Mouse (Mus musculus): ENCODE measurements around the gene Olfm3.

Gene Olfm3

DNA sequence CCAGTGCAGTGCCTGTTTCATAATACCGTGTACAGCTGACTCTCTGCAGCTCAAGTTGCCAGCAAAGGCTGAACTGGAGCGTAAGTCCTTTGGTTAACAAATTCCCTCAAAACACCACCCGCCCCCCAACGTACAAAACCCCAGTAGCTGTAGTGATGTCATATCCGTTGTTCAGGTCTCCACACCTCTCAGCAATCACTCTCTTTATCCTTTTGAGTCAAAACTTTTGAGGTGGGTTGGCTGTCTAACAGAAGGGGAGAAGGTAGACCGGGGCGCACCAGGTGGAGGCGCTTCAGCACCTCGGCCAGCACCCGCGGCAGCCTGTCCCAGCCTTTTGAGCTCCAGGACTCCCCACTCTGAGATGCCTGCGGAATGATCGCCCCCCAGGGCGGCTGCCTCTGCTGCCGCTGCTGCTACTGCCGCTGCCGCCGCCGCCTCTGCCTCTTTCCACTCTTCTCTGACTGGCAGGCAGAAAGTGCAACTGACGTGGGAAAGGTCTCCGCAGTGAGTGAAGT lies at the start of gene Olfm3:
Olfm3 (plus strand) TSS at position 155 of the 515 bp plus-strand sequence.
- DNase-seq (ENCODE audit: low spot score) = peak; percentile 39

DNA sequence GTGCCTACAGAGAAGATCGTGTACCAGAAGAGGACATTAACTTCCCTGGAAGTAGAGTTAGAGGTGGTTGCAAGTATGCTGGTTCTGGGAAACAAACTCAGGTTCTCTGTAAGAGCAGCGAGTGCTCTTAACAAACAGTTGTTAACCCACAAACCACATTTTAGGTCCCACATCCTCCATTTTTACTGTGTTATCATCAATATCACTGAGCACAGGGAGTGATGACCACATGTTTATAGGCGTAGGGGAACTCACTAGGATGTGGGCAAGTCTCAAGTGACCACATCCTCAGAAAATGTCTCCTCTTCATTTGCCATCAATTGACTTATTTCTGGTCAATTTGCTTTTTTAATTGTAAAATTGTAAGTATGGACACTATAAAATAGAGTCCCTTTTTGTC lies 14.1 kb upstream of the Olfm3 start:
- no peak for DNase-seq (ENCODE audit: low spot score)

DNA sequence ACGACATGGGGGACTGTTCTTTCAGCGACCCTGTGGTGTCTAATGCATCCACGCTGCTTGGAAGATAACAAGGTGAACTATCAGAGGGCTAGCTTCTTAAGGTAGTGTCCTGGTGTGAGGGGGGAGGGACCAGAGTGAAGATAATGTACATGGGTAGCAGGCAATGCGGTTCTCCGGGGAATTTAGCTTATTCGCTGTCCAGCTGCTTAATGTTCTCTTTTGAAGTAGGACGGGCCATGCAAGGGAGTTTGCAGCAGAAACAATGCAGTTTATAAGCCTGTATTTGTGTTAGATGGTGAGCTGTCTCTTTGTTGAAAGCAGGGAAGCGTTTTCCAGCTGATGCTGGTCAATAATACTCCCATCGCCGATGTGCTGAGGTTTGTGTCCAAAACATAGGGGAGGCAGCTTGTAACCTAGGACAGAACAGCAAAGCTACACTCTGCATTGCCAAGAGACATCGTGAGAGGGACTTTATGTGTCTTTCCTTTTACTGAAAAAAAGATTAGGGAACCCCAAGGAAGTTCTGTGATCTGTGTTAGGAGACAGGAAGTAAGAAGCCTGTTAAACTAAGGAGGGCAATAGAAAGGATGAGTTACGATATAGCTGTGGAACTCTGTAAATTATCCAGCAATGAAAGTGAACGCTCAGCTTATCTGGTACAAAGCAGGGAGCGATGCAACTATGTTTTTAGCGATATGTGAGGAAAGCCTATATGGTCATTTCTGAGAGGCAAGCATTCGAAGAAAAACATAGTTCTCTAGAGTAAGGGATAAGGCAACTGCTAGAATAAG lies 950 bp downstream of the Olfm3 start:
- DNase-seq (ENCODE audit: low spot score) = no peak

DNA sequence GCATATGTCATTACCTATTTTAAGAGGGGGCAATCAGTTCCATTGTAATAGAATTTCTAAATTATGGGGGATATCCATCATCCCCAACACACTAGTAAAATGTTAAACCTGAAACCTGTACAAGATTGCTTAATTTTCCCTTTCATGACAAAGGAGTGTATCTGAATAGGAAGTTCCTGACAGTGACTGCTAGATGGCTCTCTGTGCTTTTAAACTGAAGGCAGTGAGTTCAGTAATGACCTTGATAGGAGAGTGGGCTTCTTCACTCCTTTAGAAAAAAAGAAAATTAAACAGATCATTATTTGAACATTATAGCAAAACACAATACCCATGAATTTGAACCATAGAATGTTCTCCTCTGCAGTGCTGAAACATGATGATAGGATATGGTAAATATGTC lies 3.7 kb downstream of the Olfm3 start:
- no peak for DNase-seq (ENCODE audit: low spot score)

DNA sequence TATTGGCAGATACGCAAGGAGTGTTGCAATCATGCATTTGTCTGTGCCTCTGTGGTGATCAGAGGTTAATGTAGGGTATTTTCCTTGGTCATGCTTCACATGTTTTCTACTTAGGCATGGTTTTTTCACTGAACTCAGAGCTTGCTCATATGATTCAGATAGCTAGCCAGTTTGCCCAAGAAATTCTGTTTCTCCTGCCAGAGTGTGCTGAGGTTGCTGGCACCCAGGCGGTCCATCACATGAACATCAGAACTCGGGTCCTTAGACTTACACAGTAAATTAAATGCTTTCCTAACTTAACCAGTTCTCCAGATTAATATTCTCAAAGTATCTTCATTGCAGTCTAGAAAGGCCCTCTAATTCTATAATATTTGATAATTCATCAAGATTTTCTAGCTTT lies 5.0 kb downstream of the Olfm3 start:
- DNase-seq (ENCODE audit: low spot score) = no peak

DNA sequence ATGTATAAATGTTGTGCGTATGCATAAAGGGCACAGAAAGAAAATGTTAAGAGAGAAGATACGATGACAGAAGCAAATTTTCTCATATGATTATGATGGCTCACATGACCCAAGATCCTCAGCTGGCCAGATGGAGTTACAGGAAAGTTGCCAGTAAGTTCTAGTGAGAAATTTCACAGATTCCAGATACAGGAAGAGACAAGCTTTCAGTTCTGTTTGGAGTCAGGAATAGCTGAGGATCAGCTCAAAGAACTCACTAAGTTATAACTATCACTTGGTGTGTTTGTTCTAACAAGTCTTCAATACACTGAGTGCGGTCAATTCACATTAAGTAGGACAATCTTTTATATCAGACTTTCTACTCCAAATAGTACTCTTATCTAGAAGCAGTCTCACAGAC lies 16.2 kb downstream of the Olfm3 start:
- DNase-seq (ENCODE audit: low spot score) = no peak

DNA sequence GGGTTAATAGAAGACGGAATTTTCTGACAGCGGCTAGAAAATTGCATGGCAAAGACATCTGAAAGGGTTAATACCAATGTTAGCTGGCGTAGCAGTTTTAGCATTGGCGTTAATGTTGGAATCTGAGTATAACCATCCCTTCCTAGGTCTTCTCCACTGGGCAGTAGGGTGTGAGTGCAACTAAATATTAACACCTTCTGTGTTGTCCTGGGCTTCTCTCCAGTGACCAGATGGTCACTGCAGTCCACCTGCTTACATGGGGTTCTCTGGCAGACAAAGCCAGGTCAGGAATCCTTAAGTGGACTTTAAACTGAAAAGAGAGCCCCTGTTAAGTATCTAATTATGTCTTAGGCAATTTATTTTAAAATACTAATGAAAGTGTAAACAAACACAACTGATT lies 25.7 kb downstream of the Olfm3 start:
- no peak for DNase-seq (ENCODE audit: low spot score)

DNA sequence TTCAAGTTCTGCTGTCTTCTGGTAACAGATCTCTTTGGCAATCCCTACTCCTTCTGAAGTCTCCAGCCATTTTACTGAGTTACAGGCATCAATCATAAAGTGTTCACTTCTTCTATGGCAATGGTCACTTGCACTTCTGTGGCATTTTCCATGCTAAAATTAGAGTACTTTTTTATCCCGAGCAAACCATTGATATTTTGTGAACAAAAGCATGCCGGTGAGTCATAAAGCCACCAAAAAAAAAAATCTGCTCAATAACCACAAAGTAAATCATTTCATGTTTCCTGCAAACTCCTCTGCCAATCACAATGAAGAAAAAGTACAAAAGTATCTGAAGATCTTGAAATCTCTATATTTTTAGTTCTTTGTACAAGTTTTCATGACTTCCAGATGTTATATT lies 26.5 kb downstream of the Olfm3 start:
- DNase-seq (ENCODE audit: low spot score) = no peak

DNA sequence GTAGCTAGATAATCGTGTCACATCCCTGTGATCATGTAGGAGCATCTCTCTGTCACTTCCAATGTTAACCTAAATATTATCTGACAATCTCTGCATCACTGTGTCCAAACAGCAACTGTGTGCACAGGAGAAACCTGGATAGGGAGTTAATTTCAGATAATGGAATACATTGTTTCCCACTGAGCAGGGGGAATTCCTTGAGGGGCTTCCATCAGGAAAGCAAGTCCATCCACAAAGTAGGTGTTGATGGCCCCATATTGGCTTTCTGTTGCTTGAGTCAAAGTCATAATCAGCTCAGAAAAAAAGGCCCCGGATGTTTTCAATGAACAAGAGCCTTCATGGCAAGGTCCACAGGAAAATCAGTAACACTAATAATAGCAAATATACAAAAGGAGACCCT lies 26.9 kb downstream of the Olfm3 start:
- no peak for DNase-seq (ENCODE audit: low spot score)

DNA sequence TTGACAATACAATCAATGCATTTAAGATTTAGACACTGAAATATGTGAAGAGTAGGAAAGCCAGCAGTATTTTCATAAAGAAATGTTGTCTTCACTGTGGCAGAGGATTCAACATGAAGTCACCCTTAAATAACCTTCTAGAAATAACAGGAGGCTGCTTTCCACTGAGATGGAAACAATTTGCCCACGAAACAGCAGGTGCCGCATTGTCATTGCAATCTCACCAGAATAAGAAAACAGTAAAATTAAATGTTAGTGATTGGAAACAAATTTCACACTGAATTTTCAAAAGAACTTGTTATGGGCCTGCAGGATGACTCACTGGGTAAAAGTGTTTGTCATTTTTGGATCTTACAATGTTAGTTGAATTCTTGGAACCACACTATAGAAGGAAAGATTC lies 29.0 kb downstream of the Olfm3 start:
- DNase-seq (ENCODE audit: low spot score) = no peak

DNA sequence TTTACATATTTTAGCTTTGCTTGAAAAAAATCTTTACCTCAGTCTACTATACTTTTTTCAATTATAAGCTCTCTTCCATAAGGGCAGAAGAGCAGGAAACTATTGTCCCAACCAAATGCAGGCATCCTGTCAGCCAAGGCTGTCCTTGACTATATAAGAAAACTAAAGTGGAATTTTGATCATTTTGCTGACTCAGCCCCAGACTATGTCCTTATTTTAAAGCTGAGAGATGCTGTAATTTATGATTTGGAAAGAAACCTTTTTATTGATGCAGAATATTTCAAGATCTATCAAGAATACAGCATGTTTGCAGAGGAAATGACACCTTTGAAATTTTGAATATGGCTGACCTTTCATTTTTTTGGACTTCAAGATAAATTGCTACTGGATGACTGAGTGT lies 51.0 kb downstream of the Olfm3 start:
- no peak for DNase-seq (ENCODE audit: low spot score)

DNA sequence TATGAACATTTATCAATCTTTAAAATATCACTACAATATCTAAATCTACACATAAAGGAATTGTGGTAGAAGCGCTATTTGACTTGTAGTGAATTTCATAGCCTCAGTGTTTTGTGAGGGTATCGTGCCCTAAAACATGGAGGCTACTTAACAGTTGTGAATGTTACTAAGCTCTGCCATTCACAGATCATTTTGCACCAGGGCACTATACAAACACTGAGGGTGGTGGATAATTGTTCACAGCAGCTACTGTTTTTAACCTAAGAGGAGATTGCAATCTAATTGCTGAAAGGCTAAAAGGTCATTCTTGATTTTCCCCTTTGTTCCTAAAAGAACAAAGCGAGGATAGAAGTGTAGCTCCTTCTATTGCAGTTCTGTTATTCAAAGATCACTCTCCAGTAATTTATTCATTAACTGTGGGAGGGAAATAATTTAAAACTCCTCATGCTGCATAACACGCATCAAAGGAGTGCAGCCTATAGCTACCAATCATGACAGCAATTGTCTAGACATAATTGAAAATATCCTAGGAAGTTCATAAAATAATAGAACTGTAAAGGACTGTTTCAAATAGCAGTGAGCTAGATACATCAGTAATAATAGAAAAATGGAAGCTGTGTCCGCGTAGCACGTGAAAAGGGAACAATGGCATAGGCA lies 55.6 kb downstream of the Olfm3 start:
- DNase-seq (ENCODE audit: low spot score) = no peak

DNA sequence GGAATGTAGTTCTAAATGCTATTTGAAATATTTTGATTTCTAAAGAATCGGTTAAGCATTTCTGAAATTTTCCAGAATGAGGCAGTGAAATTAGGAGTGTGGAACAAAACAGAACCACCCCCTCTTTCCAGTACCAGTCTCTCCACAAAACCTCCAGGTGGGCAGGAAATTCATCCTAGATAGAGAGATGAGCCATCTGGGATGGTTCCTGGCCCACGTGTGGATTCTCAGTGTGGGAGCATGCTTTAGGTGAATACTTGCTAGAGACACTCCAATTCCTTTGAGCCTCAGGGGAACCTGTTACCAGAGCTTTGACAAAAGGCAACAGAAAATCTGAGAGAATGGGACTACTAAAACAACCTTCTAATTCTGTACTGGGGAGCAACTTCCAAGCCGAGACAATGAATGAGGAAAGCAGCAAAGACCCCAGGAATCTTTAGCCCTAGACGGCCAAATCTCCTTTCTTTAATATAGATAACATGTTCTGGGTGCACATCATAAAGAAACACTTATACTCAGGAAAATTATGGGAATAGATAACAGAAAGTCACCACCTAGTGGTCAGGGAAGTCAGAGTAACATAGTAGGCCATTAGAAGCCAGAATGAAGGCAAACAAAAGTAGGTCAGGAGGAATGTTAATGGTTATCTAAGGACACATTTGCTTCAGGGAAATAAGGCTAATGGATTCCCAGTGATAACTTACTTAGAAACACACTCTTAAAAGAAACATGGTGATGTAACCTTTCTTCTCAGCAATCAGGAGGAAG lies 58.6 kb downstream of the Olfm3 start:
- DNase-seq (ENCODE audit: low spot score) = no peak

DNA sequence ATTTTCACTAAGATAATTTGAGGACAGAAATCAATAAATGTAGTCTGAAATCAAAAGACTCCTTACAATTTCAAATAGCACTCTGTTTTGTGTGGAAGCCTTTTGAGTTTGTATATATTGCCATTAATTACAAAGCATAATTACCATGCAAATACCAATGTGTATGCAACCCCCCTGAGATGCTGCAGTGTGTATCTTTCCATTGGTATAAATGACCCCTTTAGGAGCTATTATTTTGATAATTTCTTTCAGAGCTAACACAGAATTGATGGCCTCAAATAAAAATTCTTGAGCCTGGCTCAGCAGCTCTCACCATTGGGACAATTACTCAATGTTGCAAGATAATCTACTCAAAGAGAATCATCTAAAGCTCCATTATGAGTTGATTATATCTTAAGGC lies 67.3 kb downstream of the Olfm3 start:
- no peak for DNase-seq (ENCODE audit: low spot score)

DNA sequence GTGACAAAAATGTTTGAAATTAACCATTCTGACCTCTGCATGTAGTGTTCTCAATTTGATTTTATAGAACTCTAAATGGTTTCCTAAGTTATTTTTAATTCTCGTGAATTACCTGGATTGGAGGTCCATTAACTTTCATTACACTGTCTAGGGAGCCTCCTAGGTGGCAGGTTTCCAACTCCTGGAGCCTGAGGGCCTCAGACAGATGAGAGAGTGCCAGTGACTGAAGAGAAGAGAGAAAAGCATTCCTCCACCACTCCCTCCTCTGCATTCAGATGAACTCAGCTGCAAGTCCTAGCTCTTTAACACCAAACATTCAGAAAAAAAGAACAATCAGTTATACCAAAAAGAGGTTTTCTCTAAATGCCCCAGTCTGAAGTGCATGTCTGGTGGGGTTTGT lies 68.6 kb downstream of the Olfm3 start:
- DNase-seq (ENCODE audit: low spot score) = no peak

DNA sequence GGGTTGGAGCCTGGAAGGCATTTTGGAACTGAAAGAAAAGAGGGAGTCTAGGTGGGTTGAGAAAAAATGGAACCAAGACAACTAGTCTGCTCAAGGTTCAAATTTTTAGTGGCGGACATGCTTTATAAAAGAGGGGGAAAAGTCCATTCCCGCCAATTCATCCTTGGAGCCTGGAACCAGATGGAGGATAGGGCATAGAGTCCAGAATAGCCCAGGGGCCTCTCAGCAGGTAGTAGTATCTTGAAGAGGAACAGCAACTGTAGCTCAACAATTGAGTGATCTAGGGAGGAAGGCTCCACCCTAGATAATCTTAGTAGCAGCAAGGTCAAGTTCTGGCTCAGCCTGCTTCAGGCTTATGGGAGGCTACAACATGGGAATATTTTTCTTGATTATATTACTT lies 87.0 kb downstream of the Olfm3 start:
- DNase-seq (ENCODE audit: low spot score) = no peak

DNA sequence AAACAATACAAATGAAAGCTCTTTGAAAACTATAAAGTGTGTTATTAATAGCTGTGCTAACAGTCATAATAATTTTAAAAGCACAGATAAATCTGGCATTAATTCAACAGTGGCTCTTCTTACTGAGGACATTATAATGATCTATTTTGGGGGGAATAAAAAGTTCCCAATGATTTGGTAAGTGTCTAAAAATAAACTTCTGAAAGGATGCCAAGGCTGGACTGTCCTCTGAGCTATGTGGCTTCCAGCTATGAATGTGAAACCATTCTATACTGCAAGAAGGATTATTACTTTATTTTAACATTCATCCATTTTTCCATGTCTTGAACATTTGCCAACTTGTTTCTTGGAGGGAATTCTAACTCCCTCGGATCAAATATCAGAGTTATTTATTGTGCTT lies 92.1 kb downstream of the Olfm3 start:
- no peak for DNase-seq (ENCODE audit: low spot score)

DNA sequence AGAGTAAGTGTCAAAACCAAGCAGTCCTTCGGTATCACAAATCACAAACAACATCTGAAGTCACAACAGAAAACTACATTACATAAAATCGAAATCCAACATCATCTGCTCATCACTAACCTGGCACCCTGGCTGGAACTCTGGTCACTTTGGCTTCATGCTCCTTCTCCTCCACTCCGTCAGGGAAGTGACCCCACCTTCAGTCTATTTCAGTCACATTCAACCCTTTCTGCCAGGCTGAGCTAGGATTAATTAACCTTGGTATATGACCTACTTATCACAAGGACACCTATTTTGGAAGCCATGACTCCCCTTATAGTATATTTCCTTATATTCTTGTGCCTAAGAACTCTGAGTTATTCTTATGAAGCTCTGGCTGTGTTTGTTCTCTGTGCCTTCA lies 123.7 kb downstream of the Olfm3 start:
- no peak for DNase-seq (ENCODE audit: low spot score)

DNA sequence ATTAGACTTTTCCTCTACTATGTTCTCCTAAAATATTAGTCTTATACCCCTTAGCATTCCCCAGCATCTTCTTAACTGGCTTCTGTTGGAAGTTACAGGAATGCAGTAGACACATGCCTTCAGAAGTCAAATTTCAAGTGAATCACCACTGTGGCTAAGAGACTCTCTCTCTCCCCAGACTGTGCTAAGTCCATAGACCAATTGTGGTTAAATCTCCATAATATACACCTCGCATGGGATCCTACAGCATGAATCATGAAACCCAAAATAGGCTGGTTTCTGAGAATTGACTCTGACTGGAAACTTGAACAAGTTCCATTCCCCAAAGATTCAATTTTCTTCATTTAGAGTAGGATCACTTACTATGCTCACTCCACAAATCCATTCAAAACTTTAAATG lies 124.2 kb downstream of the Olfm3 start:
- DNase-seq (ENCODE audit: low spot score) = no peak

DNA sequence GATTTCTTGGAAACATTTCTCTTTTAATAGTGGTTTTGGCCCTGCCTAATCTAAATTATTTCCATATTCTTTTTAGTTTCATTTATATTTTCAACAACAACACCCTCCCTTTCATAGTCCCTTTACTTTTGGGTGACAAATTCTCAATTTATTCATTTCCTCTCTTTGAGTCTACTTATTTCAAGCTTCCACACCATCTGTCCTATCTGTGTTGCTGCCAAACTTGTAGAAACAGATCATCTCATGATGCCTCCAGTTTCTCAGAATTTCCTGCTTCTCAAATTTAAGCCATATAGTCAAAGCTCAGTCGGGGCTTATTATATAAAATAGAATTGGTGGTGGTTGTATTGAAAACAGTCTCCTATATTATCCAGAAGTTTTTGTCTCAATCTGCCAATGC lies 124.7 kb downstream of the Olfm3 start:
- DNase-seq (ENCODE audit: low spot score) = no peak

DNA sequence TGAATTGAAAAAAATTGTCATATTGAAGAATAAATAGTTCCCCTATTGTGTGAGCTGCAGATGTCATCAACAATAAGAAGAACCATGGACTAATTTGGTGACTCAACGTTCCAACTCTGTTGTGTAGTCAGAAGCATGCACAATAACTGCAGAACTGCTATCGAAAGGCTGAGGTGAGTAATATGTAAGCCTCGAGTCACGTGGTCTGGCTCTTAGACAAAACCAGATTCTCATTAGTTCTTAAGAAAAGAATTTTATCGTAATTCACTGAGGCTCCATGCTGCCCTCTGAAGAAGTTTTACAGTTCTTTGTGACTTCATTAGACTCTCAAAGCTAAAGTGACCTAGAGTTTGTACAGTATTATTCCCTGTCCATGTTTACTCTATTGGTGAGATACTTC lies 145.2 kb downstream of the Olfm3 start:
- no peak for DNase-seq (ENCODE audit: low spot score)

DNA sequence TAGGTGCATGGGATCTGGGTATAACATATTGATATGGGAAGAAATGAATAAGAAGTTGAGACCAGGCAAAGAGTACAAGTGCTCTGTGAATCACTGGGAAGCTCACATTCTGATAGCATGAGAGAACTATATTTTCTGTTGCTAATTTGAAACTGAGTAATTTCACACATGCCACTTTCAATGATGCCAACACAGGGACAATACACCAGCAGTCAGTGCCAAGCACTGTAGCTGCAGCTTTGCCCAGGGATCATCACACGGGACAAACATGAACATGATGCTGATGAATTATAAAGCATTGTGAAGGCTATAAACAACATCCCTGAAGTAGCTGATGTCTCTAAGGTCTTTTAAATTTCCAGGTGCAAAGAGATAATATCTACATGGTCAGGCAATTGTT lies 161.0 kb downstream of the Olfm3 start:
- no peak for DNase-seq (ENCODE audit: low spot score)

All from ovary, postnatal 14 days (tissue).